ENCODE assay signal across 28 mouse cellular contexts in the genomic region with DNA sequence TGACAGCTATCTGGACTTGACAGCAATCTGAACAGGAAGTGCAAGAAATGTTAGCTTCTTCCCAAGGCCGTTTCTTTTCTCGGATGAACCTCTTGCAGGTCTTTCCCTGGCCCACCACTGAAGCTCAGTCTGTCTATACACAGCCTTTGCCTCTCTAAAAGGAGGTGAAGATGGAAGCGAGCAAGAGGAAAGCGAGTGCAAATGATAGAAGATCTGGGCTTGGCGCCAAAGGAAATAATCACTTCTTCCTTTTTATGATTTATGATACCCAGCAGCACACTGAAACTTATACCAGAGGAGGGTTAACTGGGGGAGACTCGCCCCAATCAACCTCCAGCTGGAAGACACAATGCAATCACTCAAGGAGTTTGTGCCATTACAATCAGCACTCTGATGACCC. TPM values are rescaled to one million over a fixed set of nuclear protein-coding genes. Genes with fewer than 3 reads are reported as not detected.
A peak's percentile ranks its signal among the peaks of the same experiment; 100 is the strongest.
DNase-seq lines count a peak whose midpoint lies in the region; ATAC-seq and TF ChIP-seq lines count a peak whose summit lies in the region.
"Had no signal": no experiment of that assay in that cellular context is flagged by ENCODE, and none has a peak within 500 bp of the region (broad histone marks: within the 10 kb centered on the region; RNA-seq: fewer than 3 reads in every experiment).

No protein-coding gene starts in this region.

- peak; percentile 73 for DNase-seq in kidney, postnatal 0 days (ENCODE audit: low spot score)
- no peak for DNase-seq in kidney, adult 11 months
- DNase-seq in 416B (ENCODE audit: low read depth) (peak; percentile 26), NIH3T3 (ENCODE audit: low read depth) (peak; percentile 69)
- no peak for DNase-seq in cerebellum, adult 8-10 months
- DNase-seq: adrenal gland, adult 2 months; cerebellum, adult 11-12 months; cerebellum, postnatal 14 days; embryo, embryonic 11 days; gastrocnemius, adult 2 months; heart, postnatal 4 days; lung, postnatal 4 days; right cerebral cortex, adult 18-20 months; right cerebral cortex, postnatal 4 days; thymus, postnatal 25 days had no signal

- no peak for TF ChIP-seq CTCF in kidney, postnatal 0 days (IDR thresholded peaks at IDR 0.05; ENCODE audit: low read depth)

- no peaks in the 10 kb centered on the region for H3K27me3 ChIP-seq in kidney, postnatal 0 days (ENCODE audit: insufficient read depth, low read length)
- no peaks in the 10 kb centered on the region for H3K27me3 ChIP-seq in midbrain, embryonic 15.5 days (replicated peaks)
- H3K27me3 ChIP-seq: embryonic facial prominence, embryonic 13.5 days; lung, embryonic 15.5 days; stomach, embryonic 15.5 days had no signal

- no peak overlapping the region for H3K4me3 ChIP-seq in kidney, postnatal 0 days (replicated peaks; ENCODE audit: low read depth, low read length)
- H3K4me3 ChIP-seq in midbrain, embryonic 15.5 days = no peak overlapping the region
- H3K4me3 ChIP-seq: embryonic facial prominence, embryonic 13.5 days; erythroblast, embryonic 14.5 days; gastrocnemius, adult 2 months; heart, embryonic 10.5 days; lung, embryonic 15.5 days; myocyte; stomach, embryonic 15.5 days had no signal

- no peaks in the 10 kb centered on the region for H3K9me3 ChIP-seq in kidney, postnatal 0 days (replicated peaks; ENCODE audit: low read length)
- no peaks in the 10 kb centered on the region for H3K9me3 ChIP-seq in midbrain, embryonic 15.5 days
- H3K9me3 ChIP-seq: embryonic facial prominence, embryonic 13.5 days; heart, embryonic 10.5 days; lung, embryonic 15.5 days; stomach, embryonic 15.5 days had no signal

- ATAC-seq in kidney, postnatal 0 days (replicated peaks; ENCODE audit: low FRiP score, low read depth) = no peak
- peak; percentile 20 for ATAC-seq in inflammation-experienced regulatory T-cells, adult 6 months
- ATAC-seq in midbrain, embryonic 15.5 days (replicated peaks) = no peak
- ATAC-seq: forebrain, embryonic 14.5 days; hindbrain, postnatal 0 days; intestine, postnatal 0 days; midbrain, embryonic 16.5 days had no signal

- 0 out of 2 replicates have a peak, but pooled peaks cover 8% of the 10 kb centered on the region for H3K4me1 ChIP-seq in kidney, postnatal 0 days (replicated peaks; ENCODE audit: insufficient read depth, low read length)
- peaks cover 4% of the 10 kb centered on the region; the same call in 1 of the 2 replicates for H3K4me1 ChIP-seq in midbrain, embryonic 15.5 days

- H3K27ac ChIP-seq in kidney, postnatal 0 days = no peak overlapping the region
- H3K27ac ChIP-seq in midbrain, embryonic 15.5 days = no peak overlapping the region
- H3K27ac ChIP-seq: embryonic facial prominence, embryonic 13.5 days; gastrocnemius, adult 2 months; heart, embryonic 10.5 days; hindbrain, postnatal 0 days; lung, embryonic 15.5 days; stomach, embryonic 15.5 days had no signal

- no peak overlapping the region for H3K4me2 ChIP-seq in kidney, postnatal 0 days (ENCODE audit: low read length)
- H3K4me2 ChIP-seq in midbrain, embryonic 15.5 days = no peak overlapping the region
- H3K4me2 ChIP-seq: embryonic facial prominence, embryonic 13.5 days; liver, embryonic 11.5 days; lung, embryonic 15.5 days; stomach, embryonic 15.5 days had no signal

- WGBS in kidney, postnatal 0 days = 35% methylated on average over 6 of the region's 6 CpGs
- 82% methylated on average over 6 of the region's 6 CpGs for whole genome bisulfite sequencing in midbrain, embryonic 15.5 days

- H3K36me3 ChIP-seq in kidney, postnatal 0 days (ENCODE audit: insufficient read depth, low read length) = no peaks in the 10 kb centered on the region
- no peaks in the 10 kb centered on the region for H3K36me3 ChIP-seq in midbrain, embryonic 15.5 days (replicated peaks)
- H3K36me3 ChIP-seq: embryonic facial prominence, embryonic 13.5 days; heart, embryonic 10.5 days; lung, embryonic 15.5 days; stomach, embryonic 15.5 days had no signal

- H3K9ac ChIP-seq in kidney, postnatal 0 days (ENCODE audit: low read depth, low read length) = no peak overlapping the region
- H3K9ac ChIP-seq in midbrain, embryonic 15.5 days = no peak overlapping the region
- H3K9ac ChIP-seq: embryonic facial prominence, embryonic 13.5 days; lung, embryonic 15.5 days; stomach, embryonic 15.5 days had no signal

RNA-seq across cellular contexts. Expression of a gene that starts 41.6 kb away (rescaled TPM):
- 3.8 and 4.8 TPM in 2 replicates for polyA plus RNA-seq in kidney, postnatal 0 days (2015; fragmentation: Nextera tagmentation; extraction: Ambion mirVana)
- 100 to 1,000 TPM; 108 to 137 (median 120) TPM for polyA plus RNA-seq in inflammation-experienced regulatory T-cells, adult 6 months (2017; shearing (Covaris generic))
- 5.6 and 6.0 TPM in 2 replicates for polyA plus RNA-seq in midbrain, embryonic 15.5 days (2015; fragmentation: Nextera tagmentation; extraction: Ambion mirVana)

Comparison
In these comparisons a context has a peak if more than half of its experiments do, and no peak if none do; other contexts are left out.
1. DNase-seq: peak in kidney, postnatal 0 days (single experiment), 416B (single experiment) and NIH3T3 (single experiment); none in kidney, adult 11 months (single experiment) and cerebellum, adult 8-10 months (single experiment).
2. RNA of a gene that starts 41.6 kb away (polyA plus RNA-seq): 108 to 137 TPM in inflammation-experienced regulatory T-cells, adult 6 months; 5.6 to 6.0 TPM in midbrain, embryonic 15.5 days and 3.8 to 4.8 TPM in kidney, postnatal 0 days; every median in the first group is over 10 times any median in the second.